In the genomic region with DNA sequence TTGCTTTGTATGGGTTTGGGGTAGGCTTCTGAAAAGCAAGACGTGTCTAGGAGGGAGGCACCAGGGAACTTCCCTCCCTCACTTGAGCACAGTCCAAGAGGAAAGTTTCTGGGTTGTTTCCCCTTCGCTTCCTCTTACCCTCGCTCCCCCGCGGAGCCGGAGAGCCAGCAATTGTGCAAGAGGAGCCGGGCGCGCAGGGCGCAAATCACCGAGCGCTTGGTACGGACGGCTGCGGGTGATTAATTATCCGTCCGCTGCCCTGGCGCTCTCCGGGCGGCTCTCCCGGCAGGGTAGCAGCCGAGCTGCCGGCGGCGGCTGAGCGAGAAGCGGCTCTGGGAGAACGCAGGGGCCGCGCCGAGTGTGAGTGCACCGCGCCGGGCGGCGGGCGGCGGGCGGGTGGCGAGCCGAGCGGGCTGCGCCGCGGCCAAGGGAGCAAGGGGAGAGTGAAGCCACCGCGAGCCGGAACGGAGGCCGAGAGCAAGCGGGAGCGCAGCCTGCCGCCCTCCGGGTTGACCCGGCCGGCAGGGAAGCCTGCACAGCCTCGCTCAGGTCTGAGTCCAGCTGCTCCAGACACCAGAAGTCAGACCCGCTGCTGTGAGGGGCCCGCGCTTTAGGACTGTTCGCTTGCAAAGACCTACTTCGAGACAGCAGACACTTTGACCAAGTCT, we compare ENCODE assay signal across 8 mouse cellular contexts.
DNase-seq lines count a peak whose midpoint lies in the region; ATAC-seq lines count a peak whose summit lies in the region.

No protein-coding gene starts in this region.

- no peaks in the 10 kb centered on the region for H3K9me3 ChIP-seq in hindbrain, embryonic 10.5 days

- peak overlapping the region; percentile 62 for H3K4me3 ChIP-seq in hindbrain, embryonic 10.5 days

- DNase-seq in WW6 (ENCODE audit: low read depth, low spot score) = peak; percentile 42
- peak; percentile 33 for DNase-seq in c-Kit-positive CD71-negative TER-119-negative erythroid progenitor cells, embryonic 14.5 days (ENCODE audit: low read depth)
- peak; percentile 5 to 14 for DNase-seq in frontal cortex, postnatal 25 days (ENCODE audit: low spot score in 2 of 2)
- DNase-seq in hindbrain, embryonic 10.5 days (ENCODE audit: low spot score) = peak; percentile 80
- peak; percentile 25 to 26 for DNase-seq in layer of hippocampus, postnatal 14 days (ENCODE audit: low spot score in 2 of 2)
- peak; percentile 69 for DNase-seq in lung, postnatal 14 days
- DNase-seq in retina, postnatal 1 day = peak; percentile 81

- H3K27me3 ChIP-seq in hindbrain, embryonic 10.5 days (ENCODE audit: insufficient read depth, poor library complexity, severe bottlenecking) = peaks cover 48% of the 10 kb centered on the region

- peaks cover 29% of the 10 kb centered on the region for H3K4me1 ChIP-seq in hindbrain, embryonic 10.5 days (replicated peaks)

- no peak for ATAC-seq in CD4-positive, CD25-positive, alpha-beta regulatory T cell, adult 4 months

- H3K36me3 ChIP-seq in hindbrain, embryonic 10.5 days = no peaks in the 10 kb centered on the region

- whole genome bisulfite sequencing in hindbrain, embryonic 10.5 days = under 1% methylated on average over 62 of the region's 62 CpGs

- peak overlapping the region; percentile 92 for H3K27ac ChIP-seq in hindbrain, embryonic 10.5 days

Comparison
In these comparisons a context has a peak if more than half of its experiments do, and no peak if none do; other contexts are left out.
1. DNase-seq: peak in every context shown above with its lines; median percentile 81 in retina, postnatal 1 day; 80 in hindbrain, embryonic 10.5 days; 69 in lung, postnatal 14 days; 42 in WW6; 33 in c-Kit-positive CD71-negative TER-119-negative erythroid progenitor cells, embryonic 14.5 days; 26 in layer of hippocampus, postnatal 14 days; 10 in frontal cortex, postnatal 25 days.